Comparison of ENCODE assay signal across 17 mouse cellular contexts in the genomic region with DNA sequence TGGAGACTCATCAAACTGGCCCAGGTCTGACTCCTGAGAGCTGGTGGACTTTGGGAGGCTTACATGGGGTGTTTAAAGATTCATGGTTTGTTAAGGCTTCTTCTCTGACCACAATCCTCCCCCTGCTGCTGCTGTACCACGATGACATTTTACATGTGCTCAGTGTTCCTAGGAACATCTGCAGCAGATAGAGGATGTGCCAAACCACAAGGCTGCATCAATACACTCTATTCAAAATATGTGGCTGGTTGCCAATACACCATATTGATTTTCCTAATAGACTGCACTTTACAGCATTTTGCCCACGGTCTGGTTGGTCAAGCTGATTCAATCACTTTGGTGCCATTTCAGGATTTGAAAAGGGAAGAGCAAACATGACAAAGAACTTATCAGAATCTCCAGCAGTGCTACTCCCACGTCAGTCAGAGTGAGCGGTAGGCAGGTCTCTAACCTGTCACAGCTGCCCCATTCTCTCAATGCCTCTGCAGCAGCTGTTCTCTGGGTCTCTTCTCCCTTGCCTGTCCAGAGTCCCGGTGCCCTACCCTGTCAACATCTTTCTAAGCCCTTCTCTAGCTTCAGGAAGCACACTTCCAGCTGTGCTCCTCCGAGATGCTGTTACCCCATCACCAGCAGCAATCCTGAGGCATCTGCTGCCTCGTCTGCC. TPM values are rescaled to one million over a fixed set of nuclear protein-coding genes. Genes with fewer than 3 reads are reported as not detected.
DNase-seq lines count a peak whose midpoint lies in the region; ATAC-seq and TF ChIP-seq lines count a peak whose summit lies in the region.
"Had no signal": no experiment of that assay in that cellular context is flagged by ENCODE, and none has a peak within 500 bp of the region (broad histone marks: within the 10 kb centered on the region; RNA-seq: fewer than 3 reads in every experiment).

No protein-coding gene starts in this region.

- no peak overlapping the region for H3K4me2 ChIP-seq in embryonic facial prominence, embryonic 14.5 days (ENCODE audit: low read depth, low read length)
- H3K4me2 ChIP-seq: embryonic facial prominence, embryonic 13.5 days; heart, embryonic 13.5 days had no signal

- peaks cover 92% of the 10 kb centered on the region for H3K36me3 ChIP-seq in embryonic facial prominence, embryonic 14.5 days (ENCODE audit: control insufficient read depth, insufficient read depth, low read length)
- peaks cover 98% of the 10 kb centered on the region for H3K36me3 ChIP-seq in embryonic facial prominence, embryonic 10.5 days (replicated peaks)
- peaks cover 62% of the 10 kb centered on the region for H3K36me3 ChIP-seq in C2C12 (ENCODE audit: control insufficient read depth, insufficient read depth)

- WGBS in embryonic facial prominence, embryonic 14.5 days = 75% methylated on average over 7 of the region's 7 CpGs
- WGBS in embryonic facial prominence, embryonic 10.5 days = 90% methylated on average over 7 of the region's 7 CpGs

- no peak overlapping the region for H3K9ac ChIP-seq in embryonic facial prominence, embryonic 14.5 days (ENCODE audit: low read depth, low read length)
- H3K9ac ChIP-seq: embryonic facial prominence, embryonic 13.5 days; heart, embryonic 13.5 days had no signal

- H3ac ChIP-seq in C2C12 (ENCODE audit: control insufficient read depth, insufficient read length, low read depth) = no peak overlapping the region

- TF ChIP-seq CTCF in layer of hippocampus, adult 2 months (conservative IDR thresholded peaks at IDR 0.05) = no peak
- TF ChIP-seq CTCF in C2C12 (IDR thresholded peaks at IDR 0.05; ENCODE audit: control insufficient read depth, insufficient read depth, insufficient read length) = no peak
- TF ChIP-seq CTCF in left cerebral cortex, adult 2 months (IDR thresholded peaks at IDR 0.05) = no peak

- ATAC-seq in embryonic facial prominence, embryonic 14.5 days (ENCODE audit: low read depth) = no peak
- ATAC-seq in inflammation-experienced regulatory T-cells, adult 6 months = peak; percentile 21
- ATAC-seq: activated CD4-positive, CD25-positive, alpha-beta regulatory T cell, adult 4 months had no signal

- peak; percentile 26 for DNase-seq in embryonic facial prominence, embryonic 14.5 days (ENCODE audit: low spot score)
- DNase-seq in embryonic facial prominence, embryonic 10.5 days (ENCODE audit: low spot score) = no peak
- no peak for DNase-seq in layer of hippocampus, adult 2 months (ENCODE audit: low spot score in 2 of 2)
- no peak for DNase-seq in layer of hippocampus, adult 8-10 months (ENCODE audit: low spot score in 2 of 2)
- DNase-seq in left cerebral cortex, adult 2 months (ENCODE audit: extremely low spot score in 1 of 2, low spot score in 2 of 2) = no peak
- no peak for DNase-seq in heart, postnatal 25 days (ENCODE audit: low spot score)
- DNase-seq: cerebellum, adult 11 months; cerebellum, postnatal 36 days; gastrocnemius, postnatal 36 days; lung, adult 2 months had no signal

- H3K79me3 ChIP-seq in C2C12 (ENCODE audit: low read depth) = no peaks in the 10 kb centered on the region

- H3K27ac ChIP-seq in embryonic facial prominence, embryonic 14.5 days (replicated peaks; ENCODE audit: low read depth, low read length) = no peak overlapping the region
- no peak overlapping the region for H3K27ac ChIP-seq in embryonic facial prominence, embryonic 10.5 days (replicated peaks)
- peak overlapping the region; percentile 49 for H3K27ac ChIP-seq in layer of hippocampus, adult 2 months
- H3K27ac ChIP-seq in left cerebral cortex, adult 2 months = no peak overlapping the region
- H3K27ac ChIP-seq: embryonic facial prominence, embryonic 13.5 days; heart, embryonic 13.5 days; kidney, postnatal 0 days; macrophage had no signal

- H3K79me2 ChIP-seq in C2C12 (ENCODE audit: control insufficient read depth, insufficient read depth) = no peaks in the 10 kb centered on the region

- no peaks in the 10 kb centered on the region for H3K4me1 ChIP-seq in embryonic facial prominence, embryonic 14.5 days (ENCODE audit: control insufficient read depth, insufficient read depth, low read length)
- no peaks in the 10 kb centered on the region for H3K4me1 ChIP-seq in embryonic facial prominence, embryonic 10.5 days
- H3K4me1 ChIP-seq: heart, embryonic 13.5 days had no signal

- H3K4me3 ChIP-seq in embryonic facial prominence, embryonic 14.5 days (ENCODE audit: low read depth, low read length) = no peak overlapping the region
- no peak overlapping the region for H3K4me3 ChIP-seq in embryonic facial prominence, embryonic 10.5 days
- H3K4me3 ChIP-seq in layer of hippocampus, adult 2 months = no peak overlapping the region
- H3K4me3 ChIP-seq in C2C12 (ENCODE audit: insufficient read depth, poor library complexity, severe bottlenecking) = no peak overlapping the region
- no peak overlapping the region for H3K4me3 ChIP-seq in left cerebral cortex, adult 2 months
- H3K4me3 ChIP-seq: embryonic facial prominence, embryonic 13.5 days; heart, embryonic 13.5 days had no signal

- no peaks in the 10 kb centered on the region for H3K9me3 ChIP-seq in embryonic facial prominence, embryonic 14.5 days (ENCODE audit: control insufficient read depth, low read length)
- no peaks in the 10 kb centered on the region for H3K9me3 ChIP-seq in embryonic facial prominence, embryonic 10.5 days
- H3K9me3 ChIP-seq: embryonic facial prominence, embryonic 13.5 days; heart, embryonic 13.5 days had no signal

- H3K27me3 ChIP-seq in embryonic facial prominence, embryonic 14.5 days (replicated peaks; ENCODE audit: control insufficient read depth, insufficient read depth, low read length) = no peaks in the 10 kb centered on the region
- H3K27me3 ChIP-seq in embryonic facial prominence, embryonic 10.5 days (replicated peaks; ENCODE audit: low read depth, poor library complexity, severe bottlenecking) = no peaks in the 10 kb centered on the region
- H3K27me3 ChIP-seq in C2C12 (ENCODE audit: control insufficient read depth, insufficient read depth, insufficient read length) = no peaks in the 10 kb centered on the region
- H3K27me3 ChIP-seq: embryonic facial prominence, embryonic 13.5 days; heart, embryonic 13.5 days had no signal

- intact Hi-C loops in left cerebral cortex, adult 2 months (cut with DNase I) = loop anchor here (5.0 kb wide), 1 partner anchor 240 kb away; no protein-coding TSS in a partner anchor
- intact Hi-C loops in heart, postnatal 25 days (cut with DNase I) = loop anchor here (10.0 kb wide), 1 partner anchor 247 kb away; no protein-coding TSS in a partner anchor

TF ChIP-seq in C2C12, 6 proteins besides CTCF, POLR2A, EP300 and RAD21:
- TF ChIP-seq MYOG (IDR thresholded peaks at IDR 0.05; ENCODE audit: control insufficient read depth, extremely low read depth, insufficient read length) (no peak), MYOD1 (IDR thresholded peaks at IDR 0.05; ENCODE audit: control insufficient read depth, insufficient read length, low read depth) (peak; percentile 36)
TF ChIP-seq in C2C12: peak in this region for 1.

RNA-seq across cellular contexts. Expression of a gene that starts 19.8 kb away (rescaled TPM):
- 33.6 and 36.0 TPM in 2 replicates for polyA plus RNA-seq in embryonic facial prominence, embryonic 14.5 days (2014; fragmentation: Nextera tagmentation; extraction: Ambion mirVana)
- 43.8 and 47.1 TPM in 2 replicates for polyA plus RNA-seq in embryonic facial prominence, embryonic 10.5 days (2016; fragmentation: Nextera tagmentation; extraction: Ambion mirVana)
- 10 to 100 TPM; 25.8 to 26.1 TPM for total RNA-seq in layer of hippocampus, adult 2 months (2021)
- 10 to 100 TPM; 25.5 to 30.5 (median 27.0) TPM for total RNA-seq in layer of hippocampus, adult 8-10 months (2022)
- polyA plus RNA-seq in C2C12 (2012; fragmentation: generic; extraction: Trizol) = 6.5 TPM
- 10 to 100 TPM; 23.1 to 29.3 (median 24.0) TPM for polyA plus RNA-seq in inflammation-experienced regulatory T-cells, adult 6 months (2017; shearing (Covaris generic))
- total RNA-seq in left cerebral cortex, adult 2 months (2021) = 10 to 100 TPM; 28.1 to 32.9 TPM
- total RNA-seq in heart, postnatal 25 days (2021) = 10 to 100 TPM; 11.2 to 12.4 TPM

RNA-seq across cellular contexts. Expression of a gene that starts 19.8 kb away (rescaled TPM):
- polyA plus RNA-seq in embryonic facial prominence, embryonic 14.5 days (2014; fragmentation: Nextera tagmentation; extraction: Ambion mirVana) = 48.7 and 56.0 TPM in 2 replicates
- 82.6 and 93.1 TPM in 2 replicates for polyA plus RNA-seq in embryonic facial prominence, embryonic 10.5 days (2016; fragmentation: Nextera tagmentation; extraction: Ambion mirVana)
- total RNA-seq in layer of hippocampus, adult 2 months (2021) = 10 to 100 TPM; 38.6 to 45.6 TPM
- 10 to 100 TPM; 36.1 to 44.1 (median 40.0) TPM for total RNA-seq in layer of hippocampus, adult 8-10 months (2022)
- polyA plus RNA-seq in C2C12 (2012; fragmentation: generic; extraction: Trizol) = 23.6 TPM
- polyA plus RNA-seq in inflammation-experienced regulatory T-cells, adult 6 months (2017; shearing (Covaris generic)) = 10 to 100 TPM; 52.4 to 89.1 (median 66.9) TPM
- 10 to 100 TPM; 34.8 to 38.3 TPM for total RNA-seq in left cerebral cortex, adult 2 months (2021)
- total RNA-seq in heart, postnatal 25 days (2021) = 10 to 100 TPM; 18.4 to 20.5 TPM

RNA-seq across cellular contexts. Expression of a gene that starts 49.2 kb away (rescaled TPM):
- polyA plus RNA-seq in embryonic facial prominence, embryonic 14.5 days (2014; fragmentation: Nextera tagmentation; extraction: Ambion mirVana) = 12.4 and 13.8 TPM in 2 replicates
- polyA plus RNA-seq in embryonic facial prominence, embryonic 10.5 days (2016; fragmentation: Nextera tagmentation; extraction: Ambion mirVana) = 9.1 and 9.9 TPM in 2 replicates
- 10 to 100 TPM; 29.3 to 35.0 TPM for total RNA-seq in layer of hippocampus, adult 2 months (2021)
- 10 to 100 TPM; 45.0 to 47.3 (median 46.7) TPM for total RNA-seq in layer of hippocampus, adult 8-10 months (2022)
- polyA plus RNA-seq in C2C12 (2012; fragmentation: generic; extraction: Trizol) = 59.9 TPM
- polyA plus RNA-seq in inflammation-experienced regulatory T-cells, adult 6 months (2017; shearing (Covaris generic)) = 1 to 10 TPM in 1 of 3 experiments, under 1 TPM in 2; 0.37 to 2.4 (median 0.98) TPM
- 10 to 100 TPM; 19.9 to 26.1 TPM for total RNA-seq in left cerebral cortex, adult 2 months (2021)
- 1 to 10 TPM; 3.5 to 5.1 TPM for total RNA-seq in heart, postnatal 25 days (2021)
